Mouse (Mus musculus) G1E (cell line): ENCODE data around the gene Olfr1396.

Experiments
- CTCF ChIP-seq: IDR thresholded peaks from 2 replicates; pipeline ENCODE4 v1.5.1; 2012; ENCODE audit warnings: low read depth, low read length, inconsistent platforms, mixed read lengths
- TAL1 ChIP-seq: conservative IDR thresholded peaks from 2 replicates; pipeline ENCODE4 v1.6.1; 2012; ENCODE audit warnings: low read depth, low read length, inconsistent platforms, mixed read lengths

- TF ChIP-seq CTCF (no peak), TAL1 (no peak)
These were observed 37.7 kb downstream of the Olfr1396 start for GRCm38 (mm10) chr11:49077012-49077411.
